Mouse (Mus musculus): ENCODE measurements at regions not wholly inside any gene's neighbourhood (a gene's known extent, or its start where the extent isn't known, plus 50 kb on each side); places are given as distances from the start of the nearest gene placed in this dataset.
A peak's percentile ranks its signal among the peaks of the same experiment; 100 is the strongest.
"Not testable (repeated sequence)": the region's sequence is repeated elsewhere in the genome, so short reads cannot be mapped to it uniquely, and the experiment has no call there.

GRCm38 (mm10) chr13:99124894-99125570 lies 59.6 kb upstream of the Zfp366 start:
- H3K4me1 ChIP-seq (ENCODE audit: insufficient read depth) = 0 out of 2 replicates have a peak, but pooled peaks cover 3% of the 10 kb centered on the region
- TF ChIP-seq EP300 (IDR thresholded peaks at IDR 0.05; ENCODE audit: low read depth) (no peak), CTCF (IDR thresholded peaks at IDR 0.05; ENCODE audit: low read depth) (no peak)
- no peaks in the 10 kb centered on the region for H3K27me3 ChIP-seq (ENCODE audit: insufficient read depth, low read length)
- ATAC-seq (no peak), DNase-seq (no peak)
- H3K27ac ChIP-seq (ENCODE audit: low read depth) = 0 out of 2 replicates have a peak overlapping the region, but pooled peaks have one; percentile 8
- H3K36me3 ChIP-seq (replicated peaks; ENCODE audit: insufficient read depth, low read length) = no peaks in the 10 kb centered on the region
- 65% methylated on average over 10 of the region's 10 CpGs for WGBS (ENCODE audit: insufficient replicate concordance)
- no peaks in the 10 kb centered on the region for H3K9me3 ChIP-seq (ENCODE audit: low read length)
- H3K4me3 ChIP-seq (ENCODE audit: low read depth, low read length) = no peak overlapping the region
- H3K9ac ChIP-seq (replicated peaks) = no peak overlapping the region
- H3K4me2 ChIP-seq (ENCODE audit: low read depth, low read length) = no peak overlapping the region

GRCm38 (mm10) chr13:99124141-99124540 lies 60.5 kb upstream of the Zfp366 start:
- Histone ChIP-seq H3K27ac (ENCODE audit: low read depth) (no peak overlapping the region), H3K4me3 (ENCODE audit: low read depth, low read length) (no peak overlapping the region), H3K9me3 (ENCODE audit: low read length) (no peaks in the 10 kb centered on the region), H3K36me3 (replicated peaks; ENCODE audit: insufficient read depth, low read length) (no peaks in the 10 kb centered on the region), H3K4me2 (ENCODE audit: low read depth, low read length) (no peak overlapping the region), H3K27me3 (ENCODE audit: insufficient read depth, low read length) (no peaks in the 10 kb centered on the region), H3K9ac (replicated peaks) (no peak overlapping the region), H3K4me1 (ENCODE audit: insufficient read depth) (0 out of 2 replicates have a peak, but pooled peaks cover 3% of the 10 kb centered on the region)
- TF ChIP-seq EP300 (IDR thresholded peaks at IDR 0.05; ENCODE audit: low read depth) = no peak
- no peak for TF ChIP-seq CTCF (IDR thresholded peaks at IDR 0.05; ENCODE audit: low read depth)
- ATAC-seq = no peak
- 44% methylated on average over 2 of the region's 2 CpGs for WGBS (ENCODE audit: insufficient replicate concordance)
- no peak for DNase-seq

- Histone ChIP-seq H3K4me2 (ENCODE audit: low read depth, low read length) (no peak overlapping the region), H3K36me3 (replicated peaks; ENCODE audit: insufficient read depth, low read length) (no peaks in the 10 kb centered on the region), H3K9me3 (ENCODE audit: low read length) (no peaks in the 10 kb centered on the region), H3K4me1 (ENCODE audit: insufficient read depth) (0 out of 2 replicates have a peak, but pooled peaks cover 3% of the 10 kb centered on the region), H3K4me3 (ENCODE audit: low read depth, low read length) (no peak overlapping the region), H3K9ac (replicated peaks) (no peak overlapping the region), H3K27me3 (ENCODE audit: insufficient read depth, low read length) (no peaks in the 10 kb centered on the region), H3K27ac (ENCODE audit: low read depth) (no peak overlapping the region)
- WGBS (ENCODE audit: insufficient replicate concordance) = 74% methylated on average over 12 of the region's 12 CpGs
- TF ChIP-seq CTCF (IDR thresholded peaks at IDR 0.05; ENCODE audit: low read depth) (no peak), EP300 (IDR thresholded peaks at IDR 0.05; ENCODE audit: low read depth) (no peak)
- no peak for DNase-seq
- ATAC-seq = no peak
Measured at GRCm38 (mm10) chr13:99123476-99124140, 61.0 kb upstream of the Zfp366 start.

GRCm38 (mm10) chr13:99122539-99122938 lies 62.1 kb upstream of the Zfp366 start:
- TF ChIP-seq CTCF (IDR thresholded peaks at IDR 0.05; ENCODE audit: low read depth) = peak; percentile 39
- not testable (repeated sequence) for H3K27ac ChIP-seq (ENCODE audit: low read depth); H3K4me3 ChIP-seq (ENCODE audit: low read depth, low read length); ATAC-seq; H3K4me1 ChIP-seq (ENCODE audit: insufficient read depth); H3K9me3 ChIP-seq (ENCODE audit: low read length); H3K9ac ChIP-seq (replicated peaks); H3K36me3 ChIP-seq (replicated peaks; ENCODE audit: insufficient read depth, low read length); H3K27me3 ChIP-seq (ENCODE audit: insufficient read depth, low read length); DNase-seq; H3K4me2 ChIP-seq (ENCODE audit: low read depth, low read length)
- WGBS (ENCODE audit: insufficient replicate concordance) = 72% methylated on average over 4 of the region's 4 CpGs

- no peak overlapping the region for H3K4me3 ChIP-seq (ENCODE audit: low read depth, low read length)
- H3K36me3 ChIP-seq (replicated peaks; ENCODE audit: insufficient read depth, low read length) = no peaks in the 10 kb centered on the region
- no peaks in the 10 kb centered on the region for H3K27me3 ChIP-seq (ENCODE audit: insufficient read depth, low read length)
- no peak overlapping the region for H3K27ac ChIP-seq (ENCODE audit: low read depth)
- 82% methylated on average over 4 of the region's 4 CpGs for WGBS (ENCODE audit: insufficient replicate concordance)
- TF ChIP-seq CTCF (IDR thresholded peaks at IDR 0.05; ENCODE audit: low read depth) (no peak), EP300 (IDR thresholded peaks at IDR 0.05; ENCODE audit: low read depth) (no peak)
- no peak overlapping the region for H3K9ac ChIP-seq (replicated peaks)
- no peaks in the 10 kb centered on the region for H3K4me1 ChIP-seq (ENCODE audit: insufficient read depth)
- no peaks in the 10 kb centered on the region for H3K9me3 ChIP-seq (ENCODE audit: low read length)
- ATAC-seq (no peak), DNase-seq (no peak)
- no peak overlapping the region for H3K4me2 ChIP-seq (ENCODE audit: low read depth, low read length)
Measured at GRCm38 (mm10) chr13:99121096-99121495, 63.5 kb upstream of the Zfp366 start.

GRCm38 (mm10) chr13:99119941-99120340 lies 64.7 kb upstream of the Zfp366 start:
- no peak overlapping the region for H3K4me2 ChIP-seq (ENCODE audit: low read depth, low read length)
- H3K27me3 ChIP-seq (ENCODE audit: insufficient read depth, low read length) = no peaks in the 10 kb centered on the region
- no peak overlapping the region for H3K27ac ChIP-seq (ENCODE audit: low read depth)
- no peak overlapping the region for H3K9ac ChIP-seq (replicated peaks)
- H3K9me3 ChIP-seq (ENCODE audit: low read length) = no peaks in the 10 kb centered on the region
- H3K36me3 ChIP-seq (replicated peaks; ENCODE audit: insufficient read depth, low read length) = no peaks in the 10 kb centered on the region
- ATAC-seq (no peak), DNase-seq (no peak)
- no peak overlapping the region for H3K4me3 ChIP-seq (ENCODE audit: low read depth, low read length)
- WGBS (ENCODE audit: insufficient replicate concordance) = 81% methylated on average over 3 of the region's 3 CpGs
- TF ChIP-seq EP300 (IDR thresholded peaks at IDR 0.05; ENCODE audit: low read depth) = no peak
- TF ChIP-seq CTCF (IDR thresholded peaks at IDR 0.05; ENCODE audit: low read depth) = no peak
- H3K4me1 ChIP-seq (ENCODE audit: insufficient read depth) = no peaks in the 10 kb centered on the region
